Mouse (Mus musculus) MEL (cell line): ENCODE measurements around the gene Ubap2l. TPM values are rescaled to one million over a fixed set of nuclear protein-coding genes. Genes with fewer than 3 reads are reported as not detected.
A peak's percentile ranks its signal among the peaks of the same experiment; 100 is the strongest.

Experiments used
- DNase-seq: peaks from one replicate; pipeline ENCODE4 v3.0.0; 2011; ENCODE audit warnings: low read depth, low spot score
- H3K27ac ChIP-seq: 2 replicates; pipeline ENCODE4 v1.5.1; 2012; ENCODE audit warnings: low read depth, mild to moderate bottlenecking, control low read depth, low read length, moderate library complexity; ENCODE audit not compliant: control insufficient read depth
- H3K27me3 ChIP-seq, 2 experiments: fragments of 150-350 bp in 1 of 2; sonication (generic) in 1 of 2; 2 replicates each; pipeline ENCODE4 v1.6.1; 2012; ENCODE audit warnings: low read length in 2 of 2, mild to moderate bottlenecking in 2 of 2, improper control_type of control experiment in 1 of 2, moderate library complexity in 1 of 2; ENCODE audit not compliant: insufficient read depth in 2 of 2, control insufficient read depth in 1 of 2
- H3K36me3 ChIP-seq, 2 experiments: 2 replicates each; pipeline ENCODE4 v1.6.1; 2012 to 2014; ENCODE audit warnings: low read length in 2 of 2, improper control_type of control experiment in 1 of 2, inconsistent platforms in 1 of 2, mild to moderate bottlenecking in 1 of 2; ENCODE audit not compliant: insufficient read depth in 2 of 2, control insufficient read depth in 1 of 2
- H3K4me1 ChIP-seq, 2 experiments: fragments of 150-350 bp in 1 of 2; sonication (generic) in 1 of 2; 2 replicates each; pipeline ENCODE4 v1.6.1; 2012; ENCODE audit warnings: low read length in 2 of 2, improper control_type of control experiment in 1 of 2, mild to moderate bottlenecking in 1 of 2; ENCODE audit not compliant: insufficient read depth in 2 of 2, control insufficient read depth in 1 of 2
- H3K4me3 ChIP-seq, 2 experiments: fragments of 150-350 bp in 1 of 2; sonication (generic) in 1 of 2; 2 replicates each; pipeline ENCODE4 v1.5.1; 2012; ENCODE audit warnings: low read depth in 2 of 2, low read length in 2 of 2, mild to moderate bottlenecking in 2 of 2, moderate library complexity in 2 of 2, control low read depth in 1 of 2, improper control_type of control experiment in 1 of 2; ENCODE audit not compliant: control insufficient read depth in 1 of 2, insufficient read depth in 1 of 2
- H3K79me2 ChIP-seq: 2 replicates; pipeline ENCODE4 v1.6.1; 2012; ENCODE audit warnings: mild to moderate bottlenecking, low read length, moderate library complexity; ENCODE audit not compliant: control insufficient read depth, poor library complexity, insufficient read depth
- H3K9ac ChIP-seq: 2 replicates; pipeline ENCODE4 v1.6.1; 2012; ENCODE audit warnings: low read depth, mild to moderate bottlenecking, control low read depth, low read length, moderate library complexity; ENCODE audit not compliant: control insufficient read depth, poor library complexity, severe bottlenecking
- H3K9me3 ChIP-seq: fragments of 150-350 bp; sonication (generic); replicated peaks from 2 replicates; pipeline ENCODE4 v1.6.1; 2012; ENCODE audit warnings: mild to moderate bottlenecking, low read length, improper control_type of control experiment, moderate library complexity; ENCODE audit not compliant: insufficient read depth
- BHLHE40 ChIP-seq: IDR thresholded peaks from 2 replicates; pipeline ENCODE4 v1.6.1; 2012; ENCODE audit warnings: low read depth, mild to moderate bottlenecking, inconsistent platforms, low read length, improper control_type of control experiment, borderline replicate concordance
- CHD1 ChIP-seq: IDR thresholded peaks from 2 replicates; pipeline ENCODE4 v1.6.1; 2012; ENCODE audit warnings: low read depth, mild to moderate bottlenecking, inconsistent platforms, low read length, improper control_type of control experiment
- CHD2 ChIP-seq: IDR thresholded peaks from 2 replicates; pipeline ENCODE4 v1.6.1; 2011; ENCODE audit warnings: low read length, improper control_type of control experiment
- CTCF ChIP-seq, 3 experiments: IDR thresholded peaks in 2 of 3; conservative IDR thresholded peaks in 1 of 3; 2 replicates each; pipeline ENCODE4 v1.5.1; 2011 to 2012; ENCODE audit warnings: low read length in 3 of 3, low read depth in 2 of 3, mild to moderate bottlenecking in 2 of 3, improper control_type of control experiment in 1 of 3, inconsistent platforms in 1 of 3, mixed read lengths in 1 of 3, moderate library complexity in 1 of 3; ENCODE audit not compliant: control insufficient read depth in 1 of 3, insufficient read depth in 1 of 3, poor library complexity in 1 of 3, severe bottlenecking in 1 of 3
- E2F4 ChIP-seq: IDR thresholded peaks from 2 replicates; pipeline ENCODE4 v1.6.1; 2011; ENCODE audit warnings: low read depth, low read length, improper control_type of control experiment, borderline replicate concordance
- ELF1 ChIP-seq: IDR thresholded peaks from 2 replicates; pipeline ENCODE4 v1.6.1; 2014; ENCODE audit warnings: low read depth, mild to moderate bottlenecking, inconsistent platforms, low read length, improper control_type of control experiment, moderate library complexity
- ETS1 ChIP-seq: IDR thresholded peaks from 2 replicates; pipeline ENCODE4 v1.6.1; 2012; ENCODE audit warnings: low read depth, mild to moderate bottlenecking, inconsistent platforms, low read length, improper control_type of control experiment, moderate library complexity
- GABPA ChIP-seq: IDR thresholded peaks from 2 replicates; pipeline ENCODE4 v1.6.1; 2012; ENCODE audit warnings: low read depth, mild to moderate bottlenecking, inconsistent platforms, low read length, improper control_type of control experiment, moderate library complexity
- GATA1 ChIP-seq: IDR thresholded peaks from 2 replicates; pipeline ENCODE4 v1.6.1; 2011; ENCODE audit warnings: low read depth, low read length, improper control_type of control experiment
- HCFC1 ChIP-seq: IDR thresholded peaks from 2 replicates; pipeline ENCODE4 v1.6.1; 2012; ENCODE audit warnings: low read depth, mild to moderate bottlenecking, inconsistent platforms, low read length, improper control_type of control experiment, moderate library complexity
- JUND ChIP-seq: IDR thresholded peaks from 2 replicates; pipeline ENCODE4 v1.6.1; 2011; ENCODE audit warnings: low read depth, mild to moderate bottlenecking, improper control_type of control experiment, low read length
- KAT2A ChIP-seq: conservative IDR thresholded peaks from 2 replicates; pipeline ENCODE4 v1.6.1; 2012; ENCODE audit warnings: low read depth, low read length, improper control_type of control experiment, inconsistent platforms
- MAFK ChIP-seq: IDR thresholded peaks from 2 replicates; pipeline ENCODE4 v1.6.1; 2011; ENCODE audit warnings: low read depth, mild to moderate bottlenecking, low read length, improper control_type of control experiment, borderline replicate concordance
- MAX ChIP-seq: IDR thresholded peaks from 2 replicates; pipeline ENCODE4 v1.6.1; 2011; ENCODE audit warnings: low read length, improper control_type of control experiment
- MAZ ChIP-seq: IDR thresholded peaks from 2 replicates; pipeline ENCODE4 v1.6.1; 2012; ENCODE audit warnings: low read depth, mild to moderate bottlenecking, inconsistent platforms, low read length, improper control_type of control experiment
- MEF2A ChIP-seq: IDR thresholded peaks from 2 replicates; pipeline ENCODE4 v1.6.1; 2014; ENCODE audit warnings: low read depth, mild to moderate bottlenecking, inconsistent platforms, low read length, improper control_type of control experiment; ENCODE audit not compliant: poor library complexity, insufficient replicate concordance, severe bottlenecking; ENCODE audit errors: extremely low read depth
- MXI1 ChIP-seq: IDR thresholded peaks from 2 replicates; pipeline ENCODE4 v1.6.1; 2011; ENCODE audit warnings: mild to moderate bottlenecking, low read depth, low read length, improper control_type of control experiment
- MYB ChIP-seq: IDR thresholded peaks from 2 replicates; pipeline ENCODE4 v1.6.1; 2011; ENCODE audit warnings: mild to moderate bottlenecking, low read depth, low read length, improper control_type of control experiment
- MYC ChIP-seq: IDR thresholded peaks from 2 replicates; pipeline ENCODE4 v1.6.1; 2011; ENCODE audit warnings: low read depth, mild to moderate bottlenecking, low read length, improper control_type of control experiment, moderate library complexity
- NELFE ChIP-seq: IDR thresholded peaks from 2 replicates; pipeline ENCODE4 v1.6.1; 2011; ENCODE audit warnings: low read depth, low read length, improper control_type of control experiment
- NRF1 ChIP-seq: IDR thresholded peaks from 2 replicates; pipeline ENCODE4 v1.6.1; 2014; ENCODE audit warnings: low read depth, mild to moderate bottlenecking, inconsistent platforms, low read length, improper control_type of control experiment, moderate library complexity; ENCODE audit not compliant: poor library complexity, insufficient read depth, severe bottlenecking
- POLR2AphosphoS2 ChIP-seq: IDR thresholded peaks from 2 replicates; pipeline ENCODE4 v1.6.1; 2011; ENCODE audit warnings: low read length, improper control_type of control experiment
- POLR2AphosphoS5 ChIP-seq: IDR thresholded peaks from 2 replicates; pipeline ENCODE4 v1.6.1; 2012; ENCODE audit warnings: low read depth, borderline replicate concordance, mild to moderate bottlenecking, inconsistent platforms, low read length, moderate library complexity, mixed read lengths
- RAD21 ChIP-seq: IDR thresholded peaks from 2 replicates; pipeline ENCODE4 v1.6.1; 2011; ENCODE audit warnings: mild to moderate bottlenecking, low read depth, low read length, improper control_type of control experiment
- RCOR1 ChIP-seq: IDR thresholded peaks from 2 replicates; pipeline ENCODE4 v1.6.1; 2012; ENCODE audit warnings: low read depth, mild to moderate bottlenecking, inconsistent platforms, low read length, improper control_type of control experiment
- SMC3 ChIP-seq: IDR thresholded peaks from 2 replicates; pipeline ENCODE4 v1.6.1; 2011; ENCODE audit warnings: low read depth, low read length, improper control_type of control experiment
- TAL1 ChIP-seq: IDR thresholded peaks from 2 replicates; pipeline ENCODE4 v1.6.1; 2012; ENCODE audit warnings: mild to moderate bottlenecking, inconsistent platforms, low read length, moderate library complexity, mixed read lengths
- TBP ChIP-seq: IDR thresholded peaks from 2 replicates; pipeline ENCODE4 v1.8.0; 2011; ENCODE audit warnings: low read depth, low read length, improper control_type of control experiment
- TCF12 ChIP-seq: IDR thresholded peaks from 2 replicates; pipeline ENCODE4 v1.6.1; 2014; ENCODE audit warnings: low read depth, mild to moderate bottlenecking, inconsistent platforms, low read length, improper control_type of control experiment, moderate library complexity
- UBTF ChIP-seq: IDR thresholded peaks from 2 replicates; pipeline ENCODE4 v1.6.1; 2012; ENCODE audit warnings: low read depth, mild to moderate bottlenecking, inconsistent platforms, low read length, improper control_type of control experiment, moderate library complexity, borderline replicate concordance; ENCODE audit not compliant: insufficient read depth
- USF1 ChIP-seq: IDR thresholded peaks from 2 replicates; pipeline ENCODE4 v1.6.1; 2014; ENCODE audit warnings: low read depth, mild to moderate bottlenecking, inconsistent platforms, low read length, improper control_type of control experiment, moderate library complexity
- USF2 ChIP-seq, 2 experiments: IDR thresholded peaks; 2 replicates each; pipeline ENCODE4 v1.6.1; 2011 to 2012; ENCODE audit warnings: improper control_type of control experiment in 2 of 2, low read length in 2 of 2, borderline replicate concordance in 1 of 2, inconsistent platforms in 1 of 2, low read depth in 1 of 2, mild to moderate bottlenecking in 1 of 2; ENCODE audit not compliant: insufficient read depth in 1 of 2
- ZKSCAN1 ChIP-seq: IDR thresholded peaks from 2 replicates; pipeline ENCODE4 v1.6.1; 2012; ENCODE audit warnings: low read depth, mild to moderate bottlenecking, inconsistent platforms, low read length, improper control_type of control experiment, moderate library complexity
- ZMIZ1 ChIP-seq: IDR thresholded peaks from 2 replicates; pipeline ENCODE4 v1.6.1; 2012; ENCODE audit warnings: low read depth, mild to moderate bottlenecking, inconsistent platforms, low read length, improper control_type of control experiment, moderate library complexity
- ZNF384 ChIP-seq: IDR thresholded peaks from 2 replicates; pipeline ENCODE4 v1.6.1; 2012; ENCODE audit warnings: low read depth, mild to moderate bottlenecking, inconsistent platforms, low read length, improper control_type of control experiment
- polyA plus RNA-seq, 2 experiments: library from polyadenylated mRNA; stranded (reverse) in 1 of 2; unstranded in 1 of 2; fragments of >175 nt in 1 of 2; fragments of >200 nt in 1 of 2; gene quantifications; 2 replicates each; pipeline versions ENCODE4 v1.2.1 to v1.2.4; 2012; ENCODE audit warnings: low replicate concordance in 2 of 2, low read depth in 1 of 2; ENCODE audit not compliant: insufficient read length in 2 of 2, insufficient read depth in 1 of 2, missing spikeins in 1 of 2
- total RNA-seq: library from RNA; depleted of rRNA; stranded (reverse); fragments of 300-350 nt; gene quantifications from 2 replicates; pipeline ENCODE4 v1.2.3, GENCODE M21; 2012

The Ubap2l gene
- total and polyA plus RNA-seq, 3 experiments: 107 to 442 (median 247) TPM

GRCm38 (mm10) chr3:90036263-90036662 lies 16.2 kb downstream of the Ubap2l start (continued):
- 0 out of 2 replicates have a peak, but pooled peaks have one; percentile 1 for TF ChIP-seq BHLHE40
- TF ChIP-seq CHD1: no peak
- TF ChIP-seq, all 39 proteins: peak for 11

GRCm38 (mm10) chr3:90034653-90035052 lies 17.8 kb downstream of the Ubap2l start:
- no peaks in the 10 kb centered on the region for H3K27me3 ChIP-seq
- 0 out of 2 replicates have a peak, but pooled peaks cover 2% of the 10 kb centered on the region for H3K79me2 ChIP-seq
- no peak for DNase-seq
- H3K4me3 ChIP-seq: no peak overlapping the region
- no peaks in the 10 kb centered on the region for H3K9me3 ChIP-seq
- no peak overlapping the region for H3K9ac ChIP-seq
- no peak overlapping the region for H3K27ac ChIP-seq
- H3K4me1 ChIP-seq: peaks cover 2 to 10% of the 10 kb centered on the region in 2 experiments; a peak in 3 of 4 replicates
- H3K36me3 ChIP-seq: peaks cover 36 to 89% of the 10 kb centered on the region in 2 experiments
- TF ChIP-seq MAX (no peak), MYC (no peak), HCFC1 (no peak), USF2 (IDR thresholded peaks at IDR 0.05; ENCODE audit: borderline replicate concordance in 1 of 2, insufficient read depth in 1 of 2, low read depth in 1 of 2, low read length in 2 of 2) (no peak), POLR2AphosphoS2 (0 out of 2 replicates have a peak, but pooled peaks have one; percentile 25), GABPA (no peak), TBP (no peak), RAD21 (no peak), MYB (no peak), ELF1 (no peak), ZMIZ1 (no peak), KAT2A (no peak), ZNF384 (no peak), ZKSCAN1 (no peak), MAFK (no peak), CHD2 (no peak), MEF2A (no peak), MXI1 (no peak), TCF12 (peak; percentile 41; the same call in 1 of the 2 replicates), RCOR1 (no peak), JUND (no peak), BHLHE40 (no peak), SMC3 (no peak), MAZ (no peak), NELFE (no peak), USF1 (no peak), POLR2AphosphoS5 (no peak), CTCF (IDR thresholded peaks at IDR 0.05 in 2 of 3, conservative IDR thresholded peaks at IDR 0.05 in 1 of 3; ENCODE audit: control insufficient read depth in 1 of 3, insufficient read depth in 1 of 3, low read depth in 2 of 3, low read length in 3 of 3, poor library complexity in 1 of 3, severe bottlenecking in 1 of 3) (no peak), ETS1 (0 out of 2 replicates have a peak, but pooled peaks have one; percentile 45), UBTF (no peak), E2F4 (no peak), TAL1 (no peak), GATA1 (no peak), CHD1 (no peak), NRF1 (no peak)
